In the genomic region with DNA sequence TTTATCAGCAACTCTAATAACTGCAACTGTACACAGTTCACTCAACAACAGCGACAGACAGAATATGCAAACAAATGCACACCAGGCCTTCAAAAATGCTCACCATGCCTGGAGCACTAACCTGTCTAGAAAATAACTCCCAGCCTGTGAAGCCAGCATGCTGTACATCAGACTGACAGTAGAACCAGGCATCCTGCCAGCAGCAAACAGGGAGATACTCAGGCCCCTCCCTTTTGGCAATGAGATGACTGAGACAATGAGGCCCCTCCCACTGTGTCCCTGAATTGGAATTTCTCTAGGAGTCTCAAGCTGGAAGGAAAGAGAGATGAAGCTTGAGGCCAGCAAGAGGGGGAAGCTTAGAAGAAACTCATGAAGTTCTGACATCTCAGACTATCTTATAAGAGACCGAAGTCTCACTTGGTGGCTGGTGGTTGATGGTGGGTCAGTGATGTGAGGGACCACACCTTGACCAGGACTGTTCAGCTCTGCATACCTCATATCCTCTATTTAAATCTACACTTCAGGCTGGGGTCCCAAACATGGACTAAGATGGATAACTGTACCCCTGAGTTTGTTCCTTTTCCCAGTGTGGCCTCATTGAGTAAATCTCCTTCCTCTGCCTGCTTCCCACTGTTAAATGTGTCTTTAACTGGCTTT, we compare ENCODE assay signal across 8 mouse cellular contexts.
DNase-seq lines count a peak whose midpoint lies in the region; ATAC-seq lines count a peak whose summit lies in the region.

No protein-coding gene starts in this region.

- 78% methylated on average over 2 of the region's 2 CpGs for WGBS in neural tube, embryonic 14.5 days
- 74% methylated on average over 2 of the region's 2 CpGs for WGBS in neural tube, embryonic 15.5 days
- 68% methylated on average over 2 of the region's 2 CpGs for WGBS in heart, embryonic 15.5 days

- peak; percentile 51; the same call in 1 of the 2 replicates for ATAC-seq in neural tube, embryonic 14.5 days (ENCODE audit: low read depth)
- ATAC-seq in neural tube, embryonic 15.5 days (ENCODE audit: low FRiP score), result no peak
- peak; percentile 86 for ATAC-seq in heart, embryonic 15.5 days (replicated peaks; ENCODE audit: insufficient number of reproducible peaks, insufficient read depth, low FRiP score, low read depth)

- H3K27ac ChIP-seq in neural tube, embryonic 14.5 days (ENCODE audit: low read depth, low read length), result no peak overlapping the region
- H3K27ac ChIP-seq in neural tube, embryonic 15.5 days (replicated peaks), result no peak overlapping the region
- peak overlapping the region; percentile 54 for H3K27ac ChIP-seq in heart, embryonic 15.5 days

- H3K4me1 ChIP-seq in neural tube, embryonic 14.5 days (ENCODE audit: control insufficient read depth, insufficient read depth, low read length), result no peaks in the 10 kb centered on the region
- H3K4me1 ChIP-seq in neural tube, embryonic 15.5 days, result 0 out of 2 replicates have a peak, but pooled peaks cover 12% of the 10 kb centered on the region
- peaks cover 19% of the 10 kb centered on the region for H3K4me1 ChIP-seq in heart, embryonic 15.5 days (replicated peaks)

- H3K4me2 ChIP-seq in neural tube, embryonic 14.5 days (ENCODE audit: low read depth, low read length), result no peak overlapping the region
- H3K4me2 ChIP-seq in neural tube, embryonic 15.5 days, result no peak overlapping the region
- H3K4me2 ChIP-seq in heart, embryonic 15.5 days, result no peak overlapping the region

- no peaks in the 10 kb centered on the region for H3K9me3 ChIP-seq in neural tube, embryonic 14.5 days (ENCODE audit: control insufficient read depth, low read length)
- H3K9me3 ChIP-seq in neural tube, embryonic 15.5 days (replicated peaks), result no peaks in the 10 kb centered on the region
- no peaks in the 10 kb centered on the region for H3K9me3 ChIP-seq in heart, embryonic 15.5 days (replicated peaks)

- no peak overlapping the region for H3K9ac ChIP-seq in neural tube, embryonic 14.5 days (replicated peaks; ENCODE audit: low read depth, low read length)
- H3K9ac ChIP-seq in neural tube, embryonic 15.5 days (replicated peaks), result no peak overlapping the region
- H3K9ac ChIP-seq in heart, embryonic 15.5 days, result no peak overlapping the region

- no peaks in the 10 kb centered on the region for H3K27me3 ChIP-seq in neural tube, embryonic 14.5 days (ENCODE audit: control insufficient read depth, insufficient read depth, low read length)
- no peaks in the 10 kb centered on the region for H3K27me3 ChIP-seq in neural tube, embryonic 15.5 days (replicated peaks)
- no peaks in the 10 kb centered on the region for H3K27me3 ChIP-seq in heart, embryonic 15.5 days

- H3K36me3 ChIP-seq in neural tube, embryonic 14.5 days (ENCODE audit: control insufficient read depth, insufficient read depth, low read length), result no peaks in the 10 kb centered on the region
- no peaks in the 10 kb centered on the region for H3K36me3 ChIP-seq in neural tube, embryonic 15.5 days
- H3K36me3 ChIP-seq in heart, embryonic 15.5 days, result no peaks in the 10 kb centered on the region

- peak; percentile 8 to 10 for DNase-seq in cerebellum, adult 18-20 months
- no peak for DNase-seq in cerebellum, adult 8-10 months
- DNase-seq in layer of hippocampus, adult 8-10 months (ENCODE audit: low spot score in 2 of 2), result peak; percentile 19 to 23
- DNase-seq in skeletal muscle tissue, adult 2 months (ENCODE audit: low read depth, low spot score), result peak; percentile 25
- no peak for DNase-seq in thymus, postnatal 10 days (ENCODE audit: low spot score in 2 of 2)

- no peak overlapping the region for H3K4me3 ChIP-seq in neural tube, embryonic 14.5 days (ENCODE audit: low read depth, low read length)
- no peak overlapping the region for H3K4me3 ChIP-seq in neural tube, embryonic 15.5 days (replicated peaks)
- no peak overlapping the region for H3K4me3 ChIP-seq in heart, embryonic 15.5 days

Comparison
In these comparisons a context has a peak if more than half of its experiments do, and no peak if none do; other contexts are left out.
1. DNase-seq: peak in cerebellum, adult 18-20 months (2 of 2), layer of hippocampus, adult 8-10 months (2 of 2) and skeletal muscle tissue, adult 2 months (single experiment); none in cerebellum, adult 8-10 months (single experiment) and thymus, postnatal 10 days (0 of 2).